Mouse (Mus musculus): ENCODE results near the gene Desi2.
"Not testable (repeated sequence)": the region's sequence is repeated elsewhere in the genome, so short reads cannot be mapped to it uniquely, and the experiment has no call there.

The Desi2 gene

DNA sequence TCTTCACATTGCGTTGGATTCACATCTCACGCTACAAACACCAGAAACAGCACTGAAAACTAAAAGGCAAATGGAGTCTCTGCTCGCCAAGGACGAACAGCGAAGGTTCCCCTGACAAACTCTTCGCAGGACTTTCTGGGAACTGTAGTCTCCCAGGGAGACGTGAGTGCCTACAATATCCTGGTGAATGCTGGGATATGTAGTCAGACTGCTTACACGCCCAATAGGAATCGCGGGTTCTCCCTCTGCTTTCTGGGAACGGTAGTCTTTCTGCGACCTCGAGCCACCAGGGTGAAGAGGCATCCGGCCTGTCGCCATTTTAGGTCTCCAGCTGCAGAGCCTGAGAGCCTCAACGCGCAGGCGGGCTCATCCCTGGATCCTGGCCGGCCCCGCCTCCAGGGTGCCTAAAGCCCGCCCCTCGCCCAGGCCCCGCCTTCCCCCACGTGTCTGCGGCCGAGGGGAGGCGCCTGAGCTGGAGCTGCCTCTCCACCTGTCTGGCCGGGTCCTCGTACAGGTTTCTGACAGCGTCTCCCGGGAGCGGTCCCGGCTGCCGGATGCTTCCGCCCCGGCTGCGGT is at the start of gene Desi2:
TSS of gene Desi2 (plus strand) at position 202 of the 576 bp plus-strand sequence.
- peak; percentile 97 for DNase-seq (ENCODE audit: low read depth)

DNA sequence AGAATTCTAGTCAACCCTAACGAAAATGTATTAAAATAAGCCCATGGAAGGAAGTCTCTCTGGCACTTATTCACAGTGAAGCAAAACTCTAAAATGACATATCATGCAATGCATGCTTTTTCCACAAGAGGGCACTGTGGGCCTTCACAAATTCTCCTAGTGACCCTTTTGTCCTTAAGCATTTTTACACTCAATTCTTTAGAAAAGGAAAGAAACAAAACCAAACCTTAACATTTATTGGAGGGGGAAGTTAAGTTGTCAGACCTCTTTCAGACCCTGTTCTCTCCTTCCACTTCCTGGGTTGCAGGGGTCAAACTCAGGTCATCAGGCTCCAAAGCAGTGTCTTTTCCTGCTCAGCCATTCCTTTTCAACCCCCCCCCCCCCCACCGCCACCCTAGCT is 40.7 kb upstream of the Desi2 start:
- DNase-seq (ENCODE audit: low read depth), result peak; percentile 53

GRCm38 (mm10) chr1:178146915-178147314 is 40.3 kb upstream of the Desi2 start:
- not testable (repeated sequence) for DNase-seq (ENCODE audit: low read depth)

DNA sequence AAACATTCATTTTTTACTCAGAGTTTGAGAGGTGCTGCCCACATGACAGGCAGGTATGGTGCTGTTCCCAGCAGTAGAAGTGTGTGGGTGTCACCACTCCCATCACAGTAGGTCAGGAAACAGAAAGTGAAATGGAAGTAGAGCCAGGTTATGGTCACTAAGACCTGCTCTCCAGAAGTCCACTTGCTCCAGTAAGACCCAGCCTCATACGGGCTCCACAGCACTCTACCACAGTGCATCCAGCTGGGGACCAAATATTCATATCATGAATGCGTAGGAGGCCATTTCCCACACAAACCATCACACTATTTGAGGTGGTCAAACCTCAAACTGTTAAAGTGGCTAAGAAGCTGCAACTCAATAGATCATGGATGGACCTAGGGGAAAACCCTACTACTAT is 5.0 kb upstream of the Desi2 start:
- DNase-seq (ENCODE audit: low read depth), result peak; percentile 19

GRCm38 (mm10) chr1:178185591-178185990 is 1.6 kb upstream of the Desi2 start:
- no peak for DNase-seq (ENCODE audit: low read depth)

GRCm38 (mm10) chr1:178187810-178188209 is 593 bp downstream of the Desi2 start:
- DNase-seq (ENCODE audit: low read depth), result peak; percentile 86

DNA sequence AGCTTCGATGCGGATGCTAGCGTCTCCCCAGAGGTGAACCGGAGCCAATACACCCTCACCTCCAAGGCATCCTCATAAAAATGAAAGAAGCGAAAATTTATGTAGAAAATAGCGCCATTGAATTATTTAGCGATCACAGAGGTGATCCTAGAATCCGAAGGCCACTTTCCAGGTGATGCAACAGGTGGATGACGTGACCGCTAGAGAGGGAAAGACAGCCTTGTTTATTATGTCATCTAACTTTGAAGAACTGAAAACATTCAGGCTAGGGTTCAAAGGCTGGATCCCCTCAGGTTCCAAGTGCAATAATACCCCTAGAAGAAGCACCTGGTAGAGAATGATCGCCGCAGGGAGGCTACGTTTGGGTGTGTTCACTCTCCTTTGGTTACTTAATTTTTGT is 1.2 kb downstream of the Desi2 start:
- DNase-seq (ENCODE audit: low read depth), result peak; percentile 56

- DNase-seq (ENCODE audit: low read depth), result no peak
These were observed 18.6 kb downstream of the Desi2 start for GRCm38 (mm10) chr1:178205701-178206325.

- DNase-seq (ENCODE audit: low read depth), result not testable (repeated sequence)
These were observed 20.6 kb downstream of the Desi2 start for GRCm38 (mm10) chr1:178207856-178208255.

- no peak for DNase-seq (ENCODE audit: low read depth)
These were observed 22.7 kb downstream of the Desi2 start for GRCm38 (mm10) chr1:178209966-178210365.

- no peak for DNase-seq (ENCODE audit: low read depth)
These were observed 29.9 kb downstream of the Desi2 start for GRCm38 (mm10) chr1:178217157-178217556.

- no peak for DNase-seq (ENCODE audit: low read depth)
These were observed 31.1 kb downstream of the Desi2 start for GRCm38 (mm10) chr1:178218305-178218704.

GRCm38 (mm10) chr1:178219166-178220077 is 32.2 kb downstream of the Desi2 start:
- DNase-seq (ENCODE audit: low read depth), result no peak

DNA sequence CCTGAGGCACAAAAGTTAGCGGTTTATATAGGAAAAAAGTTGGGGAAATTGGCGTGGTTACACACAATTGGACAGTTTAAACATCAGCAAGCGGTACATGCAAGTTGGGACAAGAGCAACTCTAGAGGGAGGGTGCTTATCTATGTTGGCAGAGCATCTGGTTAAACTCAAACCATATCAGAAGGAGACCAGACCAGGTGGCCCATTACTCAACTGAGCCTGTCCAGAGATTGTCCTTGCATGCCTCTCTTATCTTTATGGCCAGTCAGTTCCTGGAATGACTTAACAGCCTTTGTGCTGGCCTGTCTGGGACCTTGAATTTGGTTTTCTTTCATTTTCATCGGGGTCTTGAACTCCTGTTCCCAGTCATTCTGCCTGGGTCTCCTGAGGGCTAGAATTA is 41.7 kb downstream of the Desi2 start:
- not testable (repeated sequence) for DNase-seq (ENCODE audit: low read depth)

DNA sequence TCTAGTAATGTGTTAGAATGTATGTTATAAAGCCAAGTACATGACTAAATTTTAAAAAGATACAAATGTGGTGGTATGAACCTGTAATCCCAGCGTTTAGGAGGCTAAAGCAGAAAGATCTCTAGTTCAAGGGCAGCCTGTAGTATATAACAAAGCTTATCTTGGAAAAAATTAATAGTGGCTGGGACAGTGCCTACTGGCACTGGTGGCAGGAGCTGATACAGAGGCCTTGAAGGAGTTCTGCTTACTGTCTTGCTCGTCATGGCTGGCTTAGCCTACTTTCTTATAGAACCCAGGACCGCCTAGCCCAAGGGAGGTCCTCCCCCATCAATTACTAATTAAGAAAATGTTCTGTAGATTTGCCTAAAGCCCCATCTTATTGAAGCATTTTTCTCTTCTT is 46.9 kb downstream of the Desi2 start:
- no peak for DNase-seq (ENCODE audit: low read depth)

- DNase-seq (ENCODE audit: low read depth), result no peak
These were observed 48.8 kb downstream of the Desi2 start for GRCm38 (mm10) chr1:178235919-178236466.

- DNase-seq (ENCODE audit: low read depth), result no peak
These were observed 51.5 kb downstream of the Desi2 start for GRCm38 (mm10) chr1:178238676-178239075.

DNA sequence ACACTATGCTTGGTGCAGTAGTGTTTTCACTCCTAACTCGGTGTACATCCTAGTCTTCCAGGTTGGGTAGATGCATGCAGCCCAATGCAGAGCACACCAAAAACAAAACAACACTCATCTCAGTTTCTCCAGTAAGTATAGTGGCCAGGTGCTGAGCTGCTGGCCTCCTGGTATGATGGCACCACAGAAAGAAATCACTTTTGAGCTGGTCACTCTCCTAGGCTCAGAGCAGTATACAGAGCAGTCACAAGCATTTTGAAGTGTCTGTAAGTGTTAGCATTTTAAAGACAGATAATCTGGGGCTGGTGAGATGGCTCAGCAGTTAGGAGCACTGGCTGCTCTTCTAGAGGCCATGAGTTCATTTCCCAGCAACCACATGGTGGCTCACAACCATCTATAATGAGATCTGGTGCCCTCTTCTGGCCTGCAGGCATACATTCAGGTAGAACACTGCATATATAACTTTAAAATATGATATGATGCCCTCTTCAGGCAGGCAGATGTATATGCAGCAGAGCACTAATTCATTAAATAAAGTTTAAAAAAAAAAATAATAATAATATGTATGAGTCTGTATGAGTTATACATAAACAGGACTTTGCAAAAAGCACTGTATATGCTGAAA is 54.8 kb downstream of the Desi2 start:
- DNase-seq (ENCODE audit: low read depth), result peak; percentile 53

GRCm38 (mm10) chr1:178248107-178248820 is 61.0 kb downstream of the Desi2 start:
- DNase-seq (ENCODE audit: low read depth), result no peak

DNA sequence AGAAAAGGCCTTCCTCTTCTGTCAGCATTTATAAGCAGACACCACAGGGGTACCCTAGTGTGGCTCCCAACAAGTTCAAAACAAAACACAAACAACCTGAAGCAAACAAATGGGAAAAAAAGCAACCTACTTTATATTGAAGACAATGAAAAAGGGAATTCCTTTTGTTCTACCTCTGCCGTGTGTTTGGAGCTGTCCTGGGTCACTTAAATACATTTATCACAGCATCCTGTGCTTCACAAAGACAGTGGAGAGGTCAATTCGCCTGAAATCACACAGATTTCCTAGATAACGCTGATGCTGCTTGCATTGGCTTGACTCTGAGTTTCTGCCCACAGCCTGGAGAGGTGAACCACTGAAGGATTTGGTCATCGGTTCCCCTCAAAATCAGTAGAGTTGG is 67.4 kb downstream of the Desi2 start:
- no peak for DNase-seq (ENCODE audit: low read depth)

- no peak for DNase-seq (ENCODE audit: low read depth)
These were observed 69.1 kb downstream of the Desi2 start for GRCm38 (mm10) chr1:178256351-178256750.

Measured in naive thymus-derived CD4-positive, alpha-beta T cell, adult 2 months (primary cell).